Mouse (Mus musculus) kidney, postnatal 10 days (tissue): ENCODE results near the gene Phldb3.

Experiments used
- DNase-seq: peaks from one replicate; pipeline ENCODE4 v3.0.0; 2021; ENCODE audit warnings: mixed read lengths

Gene Phldb3

GRCm38 (mm10) chr7:24637046-24637445, 26.5 kb downstream of the Phldb3 start:
- no peak for DNase-seq

- peak; percentile 39 for DNase-seq
Measured at GRCm38 (mm10) chr7:24638026-24638856, 27.7 kb downstream of the Phldb3 start.

- DNase-seq = no peak
Measured at GRCm38 (mm10) chr7:24640450-24640849, 29.9 kb downstream of the Phldb3 start.

- DNase-seq = peak; percentile 78
Measured at GRCm38 (mm10) chr7:24642491-24642890, 31.9 kb downstream of the Phldb3 start.

- DNase-seq = no peak
Measured at GRCm38 (mm10) chr7:24644492-24644891, 33.9 kb downstream of the Phldb3 start.

GRCm38 (mm10) chr7:24644996-24645395, 34.4 kb downstream of the Phldb3 start:
- no peak for DNase-seq

- DNase-seq = no peak
Measured at GRCm38 (mm10) chr7:24646486-24646885, 35.9 kb downstream of the Phldb3 start.

GRCm38 (mm10) chr7:24653681-24654080, 43.1 kb downstream of the Phldb3 start:
- DNase-seq = peak; percentile 79

GRCm38 (mm10) chr7:24659737-24660357, 49.3 kb downstream of the Phldb3 start:
- DNase-seq = no peak

GRCm38 (mm10) chr7:24661118-24661904, 50.7 kb downstream of the Phldb3 start:
- DNase-seq = no peak

- DNase-seq = peak; percentile 81
Measured at GRCm38 (mm10) chr7:24662575-24662974, 52.0 kb downstream of the Phldb3 start.

- DNase-seq = no peak
Measured at GRCm38 (mm10) chr7:24664301-24664700, 53.7 kb downstream of the Phldb3 start.

GRCm38 (mm10) chr7:24664959-24665358, 54.4 kb downstream of the Phldb3 start:
- DNase-seq = no peak

GRCm38 (mm10) chr7:24671944-24672439, 61.4 kb downstream of the Phldb3 start:
- no peak for DNase-seq

GRCm38 (mm10) chr7:24676575-24676974, 66.0 kb downstream of the Phldb3 start, which contains the start of gene Tex101:
Gene Tex101 (minus strand): TSS chr7:24676675.
- no peak for DNase-seq
